Mouse (Mus musculus) MEL (cell line): Measurements from ENCODE around the gene Lipk. TPM values are rescaled to one million over a fixed set of nuclear protein-coding genes. Genes with fewer than 3 reads are reported as not detected.

Experiments used
- DNase-seq: peaks from one replicate; pipeline ENCODE4 v3.0.0; 2011; ENCODE audit warnings: low read depth, low spot score
- H3K27ac ChIP-seq: 2 replicates; pipeline ENCODE4 v1.5.1; 2012; ENCODE audit warnings: low read depth, mild to moderate bottlenecking, control low read depth, low read length, moderate library complexity; ENCODE audit not compliant: control insufficient read depth
- H3K27me3 ChIP-seq, 2 experiments: fragments of 150-350 bp in 1 of 2; sonication (generic) in 1 of 2; 2 replicates each; pipeline ENCODE4 v1.6.1; 2012; ENCODE audit warnings: low read length in 2 of 2, mild to moderate bottlenecking in 2 of 2, improper control_type of control experiment in 1 of 2, moderate library complexity in 1 of 2; ENCODE audit not compliant: insufficient read depth in 2 of 2, control insufficient read depth in 1 of 2
- H3K36me3 ChIP-seq, 2 experiments: 2 replicates each; pipeline ENCODE4 v1.6.1; 2012 to 2014; ENCODE audit warnings: low read length in 2 of 2, improper control_type of control experiment in 1 of 2, inconsistent platforms in 1 of 2, mild to moderate bottlenecking in 1 of 2; ENCODE audit not compliant: insufficient read depth in 2 of 2, control insufficient read depth in 1 of 2
- H3K4me1 ChIP-seq, 2 experiments: fragments of 150-350 bp in 1 of 2; sonication (generic) in 1 of 2; 2 replicates each; pipeline ENCODE4 v1.6.1; 2012; ENCODE audit warnings: low read length in 2 of 2, improper control_type of control experiment in 1 of 2, mild to moderate bottlenecking in 1 of 2; ENCODE audit not compliant: insufficient read depth in 2 of 2, control insufficient read depth in 1 of 2
- H3K4me3 ChIP-seq, 2 experiments: fragments of 150-350 bp in 1 of 2; sonication (generic) in 1 of 2; 2 replicates each; pipeline ENCODE4 v1.5.1; 2012; ENCODE audit warnings: low read depth in 2 of 2, low read length in 2 of 2, mild to moderate bottlenecking in 2 of 2, moderate library complexity in 2 of 2, control low read depth in 1 of 2, improper control_type of control experiment in 1 of 2; ENCODE audit not compliant: control insufficient read depth in 1 of 2, insufficient read depth in 1 of 2
- H3K79me2 ChIP-seq: 2 replicates; pipeline ENCODE4 v1.6.1; 2012; ENCODE audit warnings: mild to moderate bottlenecking, low read length, moderate library complexity; ENCODE audit not compliant: control insufficient read depth, poor library complexity, insufficient read depth
- H3K9ac ChIP-seq: 2 replicates; pipeline ENCODE4 v1.6.1; 2012; ENCODE audit warnings: low read depth, mild to moderate bottlenecking, control low read depth, low read length, moderate library complexity; ENCODE audit not compliant: control insufficient read depth, poor library complexity, severe bottlenecking
- H3K9me3 ChIP-seq: fragments of 150-350 bp; sonication (generic); replicated peaks from 2 replicates; pipeline ENCODE4 v1.6.1; 2012; ENCODE audit warnings: mild to moderate bottlenecking, low read length, improper control_type of control experiment, moderate library complexity; ENCODE audit not compliant: insufficient read depth
- CTCF ChIP-seq, 3 experiments: IDR thresholded peaks in 2 of 3; conservative IDR thresholded peaks in 1 of 3; 2 replicates each; pipeline ENCODE4 v1.5.1; 2011 to 2012; ENCODE audit warnings: low read length in 3 of 3, low read depth in 2 of 3, mild to moderate bottlenecking in 2 of 3, improper control_type of control experiment in 1 of 3, inconsistent platforms in 1 of 3, mixed read lengths in 1 of 3, moderate library complexity in 1 of 3; ENCODE audit not compliant: control insufficient read depth in 1 of 3, insufficient read depth in 1 of 3, poor library complexity in 1 of 3, severe bottlenecking in 1 of 3
- ELF1 ChIP-seq: IDR thresholded peaks from 2 replicates; pipeline ENCODE4 v1.6.1; 2014; ENCODE audit warnings: low read depth, mild to moderate bottlenecking, inconsistent platforms, low read length, improper control_type of control experiment, moderate library complexity
- EP300 ChIP-seq, 2 experiments: IDR thresholded peaks; 2 replicates each; pipeline ENCODE4 v1.6.1; 2011; ENCODE audit warnings: improper control_type of control experiment in 2 of 2, low read length in 2 of 2, low read depth in 1 of 2, mild to moderate bottlenecking in 1 of 2
- HCFC1 ChIP-seq: IDR thresholded peaks from 2 replicates; pipeline ENCODE4 v1.6.1; 2012; ENCODE audit warnings: low read depth, mild to moderate bottlenecking, inconsistent platforms, low read length, improper control_type of control experiment, moderate library complexity
- KAT2A ChIP-seq: conservative IDR thresholded peaks from 2 replicates; pipeline ENCODE4 v1.6.1; 2012; ENCODE audit warnings: low read depth, low read length, improper control_type of control experiment, inconsistent platforms
- MXI1 ChIP-seq: IDR thresholded peaks from 2 replicates; pipeline ENCODE4 v1.6.1; 2011; ENCODE audit warnings: mild to moderate bottlenecking, low read depth, low read length, improper control_type of control experiment
- MYB ChIP-seq: IDR thresholded peaks from 2 replicates; pipeline ENCODE4 v1.6.1; 2011; ENCODE audit warnings: mild to moderate bottlenecking, low read depth, low read length, improper control_type of control experiment
- NELFE ChIP-seq: IDR thresholded peaks from 2 replicates; pipeline ENCODE4 v1.6.1; 2011; ENCODE audit warnings: low read depth, low read length, improper control_type of control experiment
- POLR2A ChIP-seq, 2 experiments: IDR thresholded peaks; 2 replicates each; pipeline ENCODE4 v1.6.1; 2011 to 2012; ENCODE audit warnings: low read length in 2 of 2, mild to moderate bottlenecking in 2 of 2, control low read depth in 1 of 2, improper control_type of control experiment in 1 of 2, low read depth in 1 of 2, moderate library complexity in 1 of 2; ENCODE audit not compliant: control insufficient read depth in 1 of 2, insufficient read depth in 1 of 2, poor library complexity in 1 of 2
- POLR2AphosphoS2 ChIP-seq: IDR thresholded peaks from 2 replicates; pipeline ENCODE4 v1.6.1; 2011; ENCODE audit warnings: low read length, improper control_type of control experiment
- UBTF ChIP-seq: IDR thresholded peaks from 2 replicates; pipeline ENCODE4 v1.6.1; 2012; ENCODE audit warnings: low read depth, mild to moderate bottlenecking, inconsistent platforms, low read length, improper control_type of control experiment, moderate library complexity, borderline replicate concordance; ENCODE audit not compliant: insufficient read depth
- USF1 ChIP-seq: IDR thresholded peaks from 2 replicates; pipeline ENCODE4 v1.6.1; 2014; ENCODE audit warnings: low read depth, mild to moderate bottlenecking, inconsistent platforms, low read length, improper control_type of control experiment, moderate library complexity
- ZNF384 ChIP-seq: IDR thresholded peaks from 2 replicates; pipeline ENCODE4 v1.6.1; 2012; ENCODE audit warnings: low read depth, mild to moderate bottlenecking, inconsistent platforms, low read length, improper control_type of control experiment
- polyA plus RNA-seq, 2 experiments: library from polyadenylated mRNA; stranded (reverse) in 1 of 2; unstranded in 1 of 2; fragments of >175 nt in 1 of 2; fragments of >200 nt in 1 of 2; gene quantifications; 2 replicates each; pipeline versions ENCODE4 v1.2.1 to v1.2.4; 2012; ENCODE audit warnings: low replicate concordance in 2 of 2, low read depth in 1 of 2; ENCODE audit not compliant: insufficient read length in 2 of 2, insufficient read depth in 1 of 2, missing spikeins in 1 of 2
- total RNA-seq: library from RNA; depleted of rRNA; stranded (reverse); fragments of 300-350 nt; gene quantifications from 2 replicates; pipeline ENCODE4 v1.2.3, GENCODE M21; 2012

Gene Lipk
- total and polyA plus RNA-seq, 3 experiments: not detected

DNA sequence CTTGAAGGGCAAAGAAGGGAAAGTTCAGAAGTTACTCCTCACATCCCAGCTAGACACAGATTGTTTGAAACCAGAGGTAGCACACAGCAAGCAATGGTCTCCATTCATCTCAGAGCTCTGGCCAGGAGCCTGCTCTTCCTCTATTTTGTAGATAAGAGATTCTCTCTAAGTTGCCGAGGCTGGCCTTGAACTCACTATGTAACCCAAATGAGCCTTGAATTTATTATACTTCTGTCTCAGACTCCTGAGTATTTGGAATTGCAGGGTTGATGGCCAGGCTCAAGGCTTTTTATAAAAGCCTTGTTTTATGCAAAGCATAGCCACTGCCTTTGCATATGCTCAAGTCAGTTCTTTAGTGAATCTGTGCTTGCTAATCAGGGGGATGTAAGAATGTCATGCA is 31.6 kb downstream of the Lipk start (continued):
- TF ChIP-seq UBTF (no peak), POLR2AphosphoS2 (no peak)
- TF ChIP-seq, all 39 proteins: peak for 0

DNA sequence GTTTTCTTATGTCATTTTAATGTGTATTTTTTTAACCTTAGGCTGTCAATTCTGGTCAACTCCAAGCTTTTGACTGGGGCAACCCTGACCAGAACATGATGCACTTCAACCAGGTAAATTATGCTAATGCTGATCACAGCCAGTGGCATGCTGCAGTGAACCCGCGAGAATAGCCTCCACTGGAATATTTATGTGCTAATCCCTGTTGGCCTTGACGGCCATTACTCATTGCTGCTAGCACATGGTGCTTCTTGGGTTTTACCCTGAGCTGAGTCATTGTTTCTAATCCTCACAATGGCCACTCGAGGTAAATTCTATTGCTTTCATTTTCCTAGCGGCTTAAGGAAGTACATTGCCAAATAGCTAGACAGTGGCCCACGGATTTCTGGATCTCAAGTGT is 34.9 kb downstream of the Lipk start:
- H3K4me3 ChIP-seq: no peak overlapping the region
- no peak overlapping the region for H3K9ac ChIP-seq
- H3K79me2 ChIP-seq: no peaks in the 10 kb centered on the region
- H3K4me1 ChIP-seq: no peaks in the 10 kb centered on the region
- H3K36me3 ChIP-seq: no peaks in the 10 kb centered on the region
- no peaks in the 10 kb centered on the region for H3K9me3 ChIP-seq
- no peaks in the 10 kb centered on the region for H3K27me3 ChIP-seq
- no peak for DNase-seq
- H3K27ac ChIP-seq: no peak overlapping the region
- TF ChIP-seq KAT2A (no peak), ELF1 (no peak), POLR2AphosphoS2 (no peak), POLR2A (IDR thresholded peaks at IDR 0.05; ENCODE audit: control insufficient read depth in 1 of 2, insufficient read depth in 1 of 2, low read depth in 1 of 2, low read length in 2 of 2, poor library complexity in 1 of 2) (no peak), ZNF384 (no peak), UBTF (no peak), MYB (no peak), EP300 (IDR thresholded peaks at IDR 0.05; ENCODE audit: low read depth in 1 of 2, low read length in 2 of 2) (no peak), HCFC1 (no peak)

DNA sequence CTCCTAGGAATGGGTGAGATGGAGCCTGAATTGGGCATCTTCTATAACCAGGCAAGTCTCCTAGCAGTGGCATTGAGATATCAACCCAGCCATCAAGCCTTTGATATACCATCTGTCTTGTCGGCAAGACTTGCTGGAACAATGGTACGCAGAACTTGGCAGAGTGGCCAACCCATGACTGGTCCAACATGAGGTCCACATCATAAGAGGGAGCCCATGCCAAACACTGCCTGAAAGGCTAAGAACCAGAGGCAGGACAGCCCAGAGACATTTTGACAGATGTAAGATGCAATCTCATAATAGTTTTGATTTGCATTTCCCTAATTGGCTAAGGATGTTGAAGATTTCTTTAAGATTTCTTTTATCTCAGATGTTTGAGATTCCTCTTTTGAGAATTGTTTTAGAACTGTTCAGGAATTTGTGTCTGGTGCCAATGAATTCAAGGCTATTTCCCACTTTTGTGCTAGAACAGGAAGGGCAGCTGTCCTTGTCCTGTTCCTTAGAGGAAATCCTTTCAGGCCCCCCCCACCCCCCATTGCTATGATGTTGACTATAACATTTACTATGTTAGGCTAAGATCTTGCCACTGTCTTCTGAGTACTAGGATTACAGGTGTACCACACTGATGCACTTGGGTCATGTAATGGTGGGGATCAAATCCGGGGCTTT is 41.4 kb downstream of the Lipk start:
- Histone ChIP-seq H3K36me3 (no peaks in the 10 kb centered on the region), H3K27ac (no peak overlapping the region)
- TF ChIP-seq USF1 (no peak), MXI1 (no peak), NELFE (no peak), CTCF (IDR thresholded peaks at IDR 0.05 in 2 of 3, conservative IDR thresholded peaks at IDR 0.05 in 1 of 3; ENCODE audit: control insufficient read depth in 1 of 3, insufficient read depth in 1 of 3, low read depth in 2 of 3, low read length in 3 of 3, poor library complexity in 1 of 3, severe bottlenecking in 1 of 3) (no peak)
- TF ChIP-seq, all 39 proteins: peak for 0
- no peak overlapping the region for H3K9ac ChIP-seq
- H3K79me2 ChIP-seq: no peaks in the 10 kb centered on the region
- no peaks in the 10 kb centered on the region for H3K4me1 ChIP-seq
- DNase-seq: no peak
- no peaks in the 10 kb centered on the region for H3K27me3 ChIP-seq
- H3K4me3 ChIP-seq: no peak overlapping the region
- no peaks in the 10 kb centered on the region for H3K9me3 ChIP-seq
